Mouse (Mus musculus) midbrain, embryonic 10.5 days (tissue): ENCODE measurements around the gene Stac3. TPM values are rescaled to one million over a fixed set of nuclear protein-coding genes. Genes with fewer than 3 reads are reported as not detected.

Experiments used
- DNase-seq: peaks from one replicate; pipeline ENCODE4 v3.0.0-alpha.2; 2017; ENCODE audit warnings: low spot score
- H3K27ac ChIP-seq: fragments of 300-500 bp; sonication (generic); replicated peaks from 2 replicates; pipeline ENCODE4 v1.5.1; 2016; ENCODE audit warnings: mild to moderate bottlenecking
- H3K27me3 ChIP-seq: fragments of 300-500 bp; sonication (generic); 2 replicates; pipeline ENCODE4 v1.6.1; 2016; ENCODE audit warnings: low read depth, mild to moderate bottlenecking; ENCODE audit not compliant: poor library complexity, severe bottlenecking
- H3K36me3 ChIP-seq: fragments of 300-500 bp; sonication (generic); 2 replicates; pipeline ENCODE4 v1.6.1; 2016; ENCODE audit warnings: mild to moderate bottlenecking, moderate library complexity
- H3K4me1 ChIP-seq: fragments of 300-500 bp; sonication (generic); 2 replicates; pipeline ENCODE4 v1.6.1; 2016
- H3K4me3 ChIP-seq: fragments of 300-500 bp; sonication (generic); 2 replicates; pipeline ENCODE4 v1.5.1; 2016; ENCODE audit warnings: mild to moderate bottlenecking, moderate library complexity
- H3K9me3 ChIP-seq: fragments of 300-500 bp; sonication (generic); replicated peaks from 2 replicates; pipeline ENCODE4 v1.6.1; 2016; ENCODE audit warnings: mild to moderate bottlenecking
- WGBS: fragments of 180-500 bp; shearing (Covaris S2); methylation state at CpG from one replicate; pipeline ENCODE4 v1.1.7; 2016; 5-methylcytosine and 5-hydroxymethylcytosine counted together
- polyA plus RNA-seq: library from polyadenylated mRNA; unstranded; fragments of >200 nt; fragmentation: Nextera tagmentation; extraction: Ambion mirVana; gene quantifications from 2 replicates; pipeline ENCODE4 v1.2.1, GENCODE M21; 2016

Stac3 gene
- polyA plus RNA-seq, 1 experiment from 2014 or later: 0.62 TPM

DNA sequence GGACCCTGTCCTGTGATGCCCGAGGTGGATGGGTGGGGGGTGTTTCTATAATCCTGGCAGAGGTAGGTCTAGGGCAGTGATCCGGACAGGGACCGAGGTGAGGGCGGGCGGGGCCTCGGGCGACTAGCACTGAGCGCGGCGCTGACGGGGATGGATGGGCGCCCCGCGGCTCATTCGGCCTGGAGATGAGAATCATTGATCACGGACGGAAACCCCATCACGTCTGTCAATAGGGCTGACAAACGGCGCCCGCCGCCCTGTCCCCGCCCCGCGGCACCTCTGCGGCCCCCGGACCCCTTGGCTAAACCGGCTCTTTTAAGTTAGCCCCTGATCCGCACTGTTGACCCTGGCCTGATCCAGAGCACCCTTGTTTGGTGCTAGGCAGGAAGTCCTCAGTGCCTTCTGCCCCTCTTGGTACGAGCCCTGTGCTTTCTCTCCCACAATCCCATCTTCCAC, 33.5 kb downstream of the Stac3 start:
- peak; percentile 52 for DNase-seq
- H3K9me3 ChIP-seq: no peaks in the 10 kb centered on the region
- peaks cover 70% of the 10 kb centered on the region for H3K4me1 ChIP-seq
- H3K36me3 ChIP-seq: peaks cover 17% of the 10 kb centered on the region
- H3K27me3 ChIP-seq: peaks cover 83% of the 10 kb centered on the region
- peak overlapping the region; percentile 56 for H3K4me3 ChIP-seq
- 1% methylated on average over 30 of the region's 30 CpGs for WGBS
- H3K27ac ChIP-seq: peak overlapping the region; percentile 60

DNA sequence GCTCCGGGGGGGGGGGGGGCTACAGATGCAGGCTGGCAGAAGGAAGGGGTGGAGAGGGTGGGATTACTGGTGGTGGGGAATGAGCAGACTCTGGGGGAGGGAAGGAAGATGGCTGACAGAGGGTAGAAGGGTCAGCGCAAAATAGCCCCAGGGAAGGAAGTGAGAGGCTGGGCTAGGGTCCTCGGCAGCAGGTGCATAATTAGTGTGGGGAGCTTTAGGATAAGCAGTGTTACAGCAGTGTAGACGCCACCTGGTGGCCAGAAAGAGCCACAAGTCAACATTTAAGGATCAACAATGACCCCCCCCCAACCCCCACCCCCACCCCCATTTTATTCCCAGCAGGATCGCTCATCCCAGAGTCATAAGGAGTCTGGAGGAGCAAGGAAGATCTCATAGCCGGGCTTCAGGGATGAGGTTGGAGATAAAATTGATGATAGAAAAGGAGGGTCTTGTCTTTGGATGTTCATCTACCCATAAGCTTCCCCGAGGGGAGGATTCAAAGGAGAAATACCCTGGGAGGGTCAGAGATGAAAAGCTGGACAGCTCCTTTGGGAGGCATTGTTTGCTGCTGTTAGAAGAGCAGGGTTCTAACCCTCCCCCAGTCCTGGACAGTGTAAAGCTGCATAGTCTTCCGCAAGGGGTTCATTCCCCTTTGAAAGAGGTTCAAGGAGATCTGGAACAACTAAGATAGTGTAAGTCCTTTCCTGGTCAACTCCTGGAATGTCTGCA, 35.3 kb downstream of the Stac3 start:
- 0 out of 2 replicates have a peak overlapping the region, but pooled peaks have one; percentile 33 for H3K27ac ChIP-seq
- peaks cover 52% of the 10 kb centered on the region for H3K4me1 ChIP-seq
- H3K4me3 ChIP-seq: 0 out of 2 replicates have a peak overlapping the region, but pooled peaks have one; percentile 2
- peak; percentile 68 for DNase-seq
- WGBS: 12% methylated on average over 8 of the region's 8 CpGs
- H3K27me3 ChIP-seq: peaks cover 65% of the 10 kb centered on the region
- H3K9me3 ChIP-seq: no peaks in the 10 kb centered on the region
- peaks cover 35% of the 10 kb centered on the region for H3K36me3 ChIP-seq

DNA sequence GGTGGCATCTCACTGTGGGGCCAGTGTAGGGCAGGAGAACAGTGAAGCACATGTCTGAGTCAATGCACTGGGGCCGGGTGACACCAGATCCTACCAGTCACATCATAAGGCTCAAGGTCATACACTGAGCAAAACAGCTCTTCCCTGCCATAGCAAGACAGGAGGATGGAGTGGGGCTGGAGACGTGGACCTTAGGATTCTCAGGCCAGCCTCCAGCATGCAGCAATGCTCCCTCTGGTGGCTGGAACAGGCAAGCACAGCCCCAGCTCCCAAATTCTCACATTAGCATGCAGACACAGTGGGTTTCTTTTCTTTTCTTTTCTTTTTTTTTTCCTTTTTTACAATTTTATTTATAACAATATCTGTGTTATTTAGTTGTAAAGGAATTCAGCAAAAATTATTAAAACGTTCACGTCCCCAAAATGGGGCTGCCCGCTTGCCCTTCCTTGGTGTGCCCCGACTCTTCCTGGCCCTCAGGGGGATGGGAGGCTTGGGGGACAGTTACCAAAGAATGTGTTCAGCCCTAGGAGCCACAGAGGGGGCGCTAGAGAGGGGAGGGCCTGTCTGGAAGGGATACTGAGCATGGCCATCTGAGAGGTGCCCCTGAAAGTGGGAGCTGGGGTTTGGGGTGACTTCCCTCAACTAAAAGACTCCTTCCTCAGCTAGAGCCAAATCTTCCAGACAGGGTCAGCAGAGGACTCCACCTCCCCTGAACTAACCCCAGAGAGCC, 36.5 kb downstream of the Stac3 start:
- H3K9me3 ChIP-seq: no peaks in the 10 kb centered on the region
- peaks cover 48% of the 10 kb centered on the region for H3K36me3 ChIP-seq
- peaks cover 57% of the 10 kb centered on the region for H3K4me1 ChIP-seq
- H3K27ac ChIP-seq: no peak overlapping the region
- H3K4me3 ChIP-seq: no peak overlapping the region
- DNase-seq: peak; percentile 78
- H3K27me3 ChIP-seq: peaks cover 52% of the 10 kb centered on the region
- 25% methylated on average over 7 of the region's 7 CpGs for WGBS

DNA sequence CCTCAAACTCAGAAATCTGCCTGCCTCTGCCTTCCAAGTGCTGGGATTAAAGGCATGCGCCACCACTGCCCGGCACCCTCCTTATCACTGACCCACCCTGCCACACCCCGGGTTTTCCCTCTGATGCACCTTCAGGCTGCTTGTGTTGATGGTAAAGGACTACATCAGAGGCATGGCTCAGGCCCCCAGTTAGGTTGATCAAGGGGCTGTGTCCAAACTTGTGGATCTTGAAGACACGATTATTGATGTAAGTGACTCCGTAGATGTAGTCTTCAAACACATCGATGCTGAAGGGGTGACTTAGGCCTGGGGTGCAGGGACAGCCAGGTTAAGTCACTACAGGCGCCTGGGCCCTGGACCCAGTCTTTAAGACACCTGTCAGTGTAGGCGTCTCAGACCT, 40.0 kb downstream of the Stac3 start:
- H3K9me3 ChIP-seq: no peaks in the 10 kb centered on the region
- H3K4me1 ChIP-seq: peaks cover 24% of the 10 kb centered on the region
- H3K27me3 ChIP-seq: peaks cover 17% of the 10 kb centered on the region
- no peak overlapping the region for H3K4me3 ChIP-seq
- H3K27ac ChIP-seq: no peak overlapping the region
- WGBS: 93% methylated on average over 8 of the region's 8 CpGs
- peaks cover 82% of the 10 kb centered on the region for H3K36me3 ChIP-seq
- DNase-seq: no peak

DNA sequence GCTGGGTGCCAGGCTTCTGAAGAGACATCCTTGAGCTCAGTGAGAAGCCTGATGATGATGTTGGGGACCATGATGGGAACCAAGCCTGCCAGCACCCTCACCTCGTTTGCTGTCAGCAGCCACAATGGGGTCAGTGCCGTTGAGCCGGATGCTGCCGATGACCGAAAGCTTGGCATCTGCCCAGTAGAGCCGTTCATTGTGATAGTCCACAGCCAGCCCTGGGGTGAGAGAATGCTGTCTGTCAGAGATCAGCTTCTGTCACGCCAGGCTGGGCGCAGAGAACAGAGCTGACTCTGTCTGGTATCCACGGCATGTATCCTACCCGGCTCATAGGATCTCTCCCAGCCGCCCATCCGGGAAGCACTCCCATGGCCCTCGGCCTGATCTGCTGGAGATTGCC, 40.6 kb downstream of the Stac3 start:
- Histone ChIP-seq H3K27me3 (peaks cover 12% of the 10 kb centered on the region), H3K36me3 (peaks cover 88% of the 10 kb centered on the region), H3K4me1 (peaks cover 19% of the 10 kb centered on the region), H3K9me3 (no peaks in the 10 kb centered on the region), H3K27ac (peak overlapping the region; percentile 7), H3K4me3 (no peak overlapping the region)
- DNase-seq: no peak
- WGBS: 77% methylated on average over 13 of the region's 13 CpGs

DNA sequence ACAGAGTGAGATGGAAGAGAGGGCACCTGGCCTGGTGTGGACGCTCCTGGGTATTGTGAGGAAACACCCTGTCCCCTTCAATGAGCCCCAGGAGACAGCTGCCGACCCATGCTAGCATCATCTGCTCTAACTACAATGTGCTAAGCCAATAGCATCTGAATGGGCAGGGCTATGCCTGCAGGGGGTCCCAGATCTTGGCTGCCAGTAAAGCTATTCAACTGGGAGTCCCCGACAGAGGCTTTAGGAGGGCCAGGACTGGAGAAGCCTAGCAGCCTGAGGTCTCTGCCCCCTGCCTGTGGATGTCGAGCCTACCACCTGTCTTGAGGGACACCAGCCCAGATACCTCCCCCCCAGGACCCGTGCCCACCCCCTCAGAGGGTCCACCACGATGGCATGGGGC, 41.2 kb downstream of the Stac3 start:
- H3K4me1 ChIP-seq: peaks cover 14% of the 10 kb centered on the region
- H3K4me3 ChIP-seq: no peak overlapping the region
- H3K9me3 ChIP-seq: no peaks in the 10 kb centered on the region
- peaks cover 5% of the 10 kb centered on the region; the same call in 1 of the 2 replicates for H3K27me3 ChIP-seq
- no peak for DNase-seq
- peaks cover 95% of the 10 kb centered on the region for H3K36me3 ChIP-seq
- peak overlapping the region; percentile 7 for H3K27ac ChIP-seq
- 46% methylated on average over 6 of the region's 6 CpGs for WGBS

DNA sequence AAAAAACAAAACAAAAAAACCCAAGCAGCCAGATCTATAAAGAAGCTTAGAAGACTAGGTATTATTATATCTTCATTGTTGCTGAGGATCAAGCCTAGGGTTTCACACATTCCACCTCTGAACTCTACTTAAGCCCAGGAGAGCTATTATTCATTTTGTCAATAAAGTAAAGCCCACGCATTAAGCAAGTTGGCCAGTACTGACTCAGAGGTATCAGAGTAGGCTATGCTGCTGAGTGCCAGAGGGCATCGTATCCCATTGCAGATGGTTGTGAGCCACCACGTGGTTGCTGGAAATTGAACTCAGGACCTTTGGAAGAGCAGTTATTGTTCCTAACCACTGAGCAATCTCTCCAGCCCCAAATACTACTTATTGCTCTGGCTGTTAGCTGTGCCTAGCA, 42.4 kb downstream of the Stac3 start:
- H3K36me3 ChIP-seq: peaks cover 100% of the 10 kb centered on the region

DNA sequence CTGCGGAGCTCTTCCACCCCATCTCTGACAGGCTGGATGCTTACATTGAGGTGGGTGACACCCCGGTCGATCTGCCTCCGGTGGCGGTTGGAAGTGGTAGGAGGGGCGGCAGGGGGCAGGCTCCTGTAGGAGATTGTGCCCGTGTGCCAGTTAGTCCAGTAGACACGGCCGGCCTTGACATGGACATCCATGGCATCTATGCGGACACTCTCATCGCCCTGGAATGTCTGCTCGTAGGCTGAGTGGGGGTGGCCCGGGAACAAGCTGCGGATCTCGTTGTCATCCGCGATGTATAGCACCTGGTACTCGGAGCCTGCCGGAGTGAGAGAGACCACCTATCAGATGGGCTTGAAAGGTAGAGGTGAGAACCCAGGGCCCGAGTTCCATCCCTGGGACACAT, 42.9 kb downstream of the Stac3 start:
- no peaks in the 10 kb centered on the region for H3K9me3 ChIP-seq
- no peaks in the 10 kb centered on the region for H3K27me3 ChIP-seq
- peaks cover 100% of the 10 kb centered on the region for H3K36me3 ChIP-seq
- H3K27ac ChIP-seq: no peak overlapping the region
- no peak overlapping the region for H3K4me3 ChIP-seq
- DNase-seq: no peak
- WGBS: 94% methylated on average over 20 of the region's 20 CpGs
- H3K4me1 ChIP-seq: peaks cover 12% of the 10 kb centered on the region

More for the DNA sequence above, 42.4 kb downstream of the Stac3 start:
- 90% methylated on average over 3 of the region's 3 CpGs for WGBS
- Histone ChIP-seq H3K9me3 (no peaks in the 10 kb centered on the region), H3K4me1 (peaks cover 12% of the 10 kb centered on the region), H3K27ac (no peak overlapping the region), H3K27me3 (no peaks in the 10 kb centered on the region), H3K4me3 (no peak overlapping the region)
- no peak for DNase-seq

DNA sequence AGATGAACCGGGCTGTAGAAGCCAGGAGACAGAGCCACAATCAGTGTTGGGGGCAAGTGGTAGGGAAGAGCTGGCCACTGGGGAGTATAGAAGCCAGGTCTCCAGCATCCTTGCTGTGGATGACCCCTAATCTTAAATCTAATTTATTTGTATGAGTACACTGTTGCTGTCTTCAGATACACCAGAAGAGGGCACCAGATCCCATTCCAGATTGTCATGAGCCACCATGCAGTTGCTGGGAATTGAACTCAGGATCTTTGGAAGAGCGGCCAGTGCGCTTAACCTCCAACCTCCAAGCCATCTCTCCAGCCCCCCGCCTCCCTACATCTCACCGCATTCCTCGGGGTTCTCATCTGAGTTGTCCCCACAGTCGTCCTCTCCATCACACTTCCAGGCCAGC, 45.0 kb downstream of the Stac3 start:
- Histone ChIP-seq H3K27me3 (no peaks in the 10 kb centered on the region), H3K36me3 (peaks cover 100% of the 10 kb centered on the region), H3K4me1 (peaks cover 12% of the 10 kb centered on the region), H3K9me3 (no peaks in the 10 kb centered on the region), H3K27ac (no peak overlapping the region), H3K4me3 (no peak overlapping the region)
- no peak for DNase-seq
- WGBS: 83% methylated on average over 7 of the region's 7 CpGs

DNA sequence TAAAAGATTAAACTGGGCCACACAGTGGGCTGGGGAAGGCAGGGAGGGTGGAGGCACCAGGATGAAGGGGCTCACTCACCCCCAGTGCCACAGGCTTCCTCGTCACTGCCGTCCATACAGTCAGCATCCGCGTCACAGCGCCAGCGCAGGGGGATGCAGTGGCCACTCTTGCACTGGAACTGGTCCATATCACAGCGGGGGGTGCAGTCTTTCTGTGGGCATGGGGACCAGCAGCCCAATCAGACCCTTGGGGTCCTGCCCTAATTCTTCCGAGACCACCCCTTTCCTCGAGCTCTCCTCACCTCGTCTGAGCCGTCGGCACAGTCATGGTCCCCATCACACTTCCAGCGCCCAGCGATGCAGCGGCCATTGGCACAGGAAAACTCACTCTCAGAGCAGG, 46.8 kb downstream of the Stac3 start:
- DNase-seq: no peak
- Histone ChIP-seq H3K27ac (no peak overlapping the region), H3K9me3 (no peaks in the 10 kb centered on the region), H3K4me3 (no peak overlapping the region), H3K36me3 (peaks cover 100% of the 10 kb centered on the region), H3K4me1 (no peaks in the 10 kb centered on the region), H3K27me3 (no peaks in the 10 kb centered on the region)
- WGBS: 94% methylated on average over 15 of the region's 15 CpGs

DNA sequence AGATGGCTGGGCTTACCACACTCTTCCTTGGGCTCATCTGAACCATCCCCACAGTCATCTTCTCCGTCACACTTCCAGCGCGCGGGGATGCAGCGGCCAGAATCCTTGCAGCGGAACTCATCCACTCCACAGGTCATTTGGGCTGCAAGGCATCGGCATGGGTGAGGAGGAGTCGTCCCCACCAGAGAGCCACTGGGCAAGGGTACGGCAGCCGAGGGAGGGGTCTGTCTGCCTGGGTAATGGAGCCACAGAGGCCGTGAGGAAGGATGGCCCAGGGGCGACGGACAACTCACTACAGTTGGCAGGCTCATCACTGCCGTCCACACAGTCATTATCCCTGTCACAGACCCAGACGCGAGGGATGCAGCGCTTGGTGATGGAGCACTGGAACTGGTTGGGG, 48.4 kb downstream of the Stac3 start:
- no peak overlapping the region for H3K4me3 ChIP-seq
- no peaks in the 10 kb centered on the region for H3K9me3 ChIP-seq
- H3K4me1 ChIP-seq: no peaks in the 10 kb centered on the region
- H3K36me3 ChIP-seq: peaks cover 100% of the 10 kb centered on the region
- DNase-seq: no peak
- 91% methylated on average over 17 of the region's 17 CpGs for WGBS
- H3K27me3 ChIP-seq: no peaks in the 10 kb centered on the region
- no peak overlapping the region for H3K27ac ChIP-seq

DNA sequence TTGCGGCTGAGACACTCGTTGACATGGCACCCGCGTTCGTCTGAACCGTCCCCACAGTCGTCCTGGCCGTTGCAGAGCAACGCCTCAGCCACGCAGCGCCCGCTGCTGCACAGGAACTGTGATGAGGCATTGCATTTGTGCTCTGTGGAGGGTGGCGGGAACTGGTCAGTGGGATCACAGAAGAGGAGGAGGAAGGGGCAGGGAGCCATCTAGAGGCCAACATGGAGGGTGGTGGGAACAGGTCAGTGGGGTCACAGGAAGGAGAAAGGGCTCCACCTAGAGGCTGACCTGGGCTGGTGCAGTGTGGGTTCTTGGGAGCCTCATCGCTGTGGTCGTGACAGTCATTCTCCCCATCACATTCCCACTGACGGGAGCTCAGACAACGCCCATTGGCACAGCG, 54.2 kb downstream of the Stac3 start:
- Histone ChIP-seq H3K27me3 (no peaks in the 10 kb centered on the region), H3K4me3 (no peak overlapping the region), H3K9me3 (peaks cover 6% of the 10 kb centered on the region; the same call in 1 of the 2 replicates), H3K36me3 (peaks cover 100% of the 10 kb centered on the region), H3K4me1 (no peaks in the 10 kb centered on the region), H3K27ac (no peak overlapping the region)
- 66% methylated on average over 18 of the region's 18 CpGs for WGBS
- DNase-seq: peak; percentile 49

DNA sequence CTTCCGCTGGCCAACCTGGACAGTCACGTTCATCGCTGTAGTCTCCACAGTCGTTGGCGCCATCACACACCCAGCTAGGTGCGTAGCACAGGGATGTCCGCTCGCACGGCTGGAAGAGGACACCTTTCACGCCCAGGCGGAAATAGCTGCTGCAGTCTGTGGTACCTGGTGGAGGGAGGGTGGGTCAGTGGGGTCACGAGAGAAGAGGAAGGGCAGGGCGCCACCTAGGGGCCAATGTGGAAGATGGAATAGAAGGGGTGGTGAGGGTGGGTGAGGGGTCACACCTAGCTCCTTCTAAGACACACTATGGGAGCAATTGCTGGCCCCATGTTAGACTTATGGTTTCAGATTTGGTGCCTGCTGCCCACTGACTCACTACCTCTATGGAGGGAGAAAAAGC, 55.9 kb downstream of the Stac3 start:
- 91% methylated on average over 13 of the region's 13 CpGs for WGBS

More for the DNA sequence above, 55.9 kb downstream of the Stac3 start:
- no peak for DNase-seq
- Histone ChIP-seq H3K9me3 (peaks cover 6% of the 10 kb centered on the region; the same call in 1 of the 2 replicates), H3K27ac (no peak overlapping the region), H3K4me1 (no peaks in the 10 kb centered on the region), H3K27me3 (no peaks in the 10 kb centered on the region), H3K36me3 (peaks cover 100% of the 10 kb centered on the region), H3K4me3 (no peak overlapping the region)
